Mouse (Mus musculus) stomach, embryonic 14.5 days (tissue): Measurements from ENCODE around the gene Zdhhc1. TPM values are rescaled to one million over a fixed set of nuclear protein-coding genes. Genes with fewer than 3 reads are reported as not detected.

ENCODE experiments used
- ATAC-seq: fragments of 200-750 bp; cut with Nextera tagmentation; 2 replicates; pipeline ENCODE4 v1.8.0; 2017; ENCODE audit warnings: low read depth, moderate TSS enrichment; ENCODE audit not compliant: insufficient number of reproducible peaks, insufficient read depth, low FRiP score
- H3K27ac ChIP-seq: fragments of 300-500 bp; sonication (generic); 2 replicates; pipeline ENCODE4 v1.5.1; 2014; ENCODE audit warnings: mild to moderate bottlenecking, low read length, moderate library complexity, mixed read lengths
- H3K27me3 ChIP-seq: fragments of 300-500 bp; sonication (generic); 2 replicates; pipeline ENCODE4 v1.6.1; 2014; ENCODE audit warnings: low read length, control low read depth, mixed read lengths; ENCODE audit not compliant: control insufficient read depth, insufficient read depth
- H3K36me3 ChIP-seq: fragments of 300-500 bp; sonication (generic); 2 replicates; pipeline ENCODE4 v1.6.1; 2014; ENCODE audit warnings: mild to moderate bottlenecking, control low read depth, low read length, moderate library complexity, mixed read lengths; ENCODE audit not compliant: control insufficient read depth, insufficient read depth
- H3K4me1 ChIP-seq: fragments of 300-500 bp; sonication (generic); 2 replicates; pipeline ENCODE4 v1.6.1; 2014; ENCODE audit warnings: low read length, control low read depth, mixed read lengths; ENCODE audit not compliant: control insufficient read depth, insufficient read depth
- H3K4me2 ChIP-seq: fragments of 300-500 bp; sonication (generic); replicated peaks from 2 replicates; pipeline ENCODE4 v1.6.1; 2014; ENCODE audit warnings: low read depth, low read length, control low read depth
- H3K4me3 ChIP-seq: fragments of 300-500 bp; sonication (generic); 2 replicates; pipeline ENCODE4 v1.5.1; 2014; ENCODE audit warnings: low read depth, low read length, control low read depth
- H3K9ac ChIP-seq: fragments of 300-500 bp; sonication (generic); replicated peaks from 2 replicates; pipeline ENCODE4 v1.6.1; 2014; ENCODE audit warnings: low read depth, mild to moderate bottlenecking, control low read depth, low read length, moderate library complexity, mixed read lengths
- H3K9me3 ChIP-seq: fragments of 300-500 bp; sonication (generic); 2 replicates; pipeline ENCODE4 v1.6.1; 2016; ENCODE audit warnings: low read depth, low read length, control low read depth; ENCODE audit not compliant: control insufficient read depth
- WGBS: fragments of 180-500 bp; shearing (Covaris S2); extraction: QIAGEN DNeasy Blood & Tissue Kit; methylation state at CpG from one replicate; pipeline ENCODE4 v1.1.7; 2014; 5-methylcytosine and 5-hydroxymethylcytosine counted together
- polyA plus RNA-seq: library from polyadenylated mRNA; unstranded; fragments of >200 nt; fragmentation: Nextera tagmentation; extraction: Ambion mirVana; gene quantifications from 2 replicates; pipeline ENCODE4 v1.2.1, GENCODE M21; 2014

Gene Zdhhc1
- polyA plus RNA-seq, 1 experiment from 2014 or later = 33.9 TPM

- Histone ChIP-seq H3K4me2 (no peak overlapping the region), H3K9me3 (no peaks in the 10 kb centered on the region), H3K27ac (no peak overlapping the region), H3K4me3 (no peak overlapping the region), H3K9ac (no peak overlapping the region), H3K36me3 (no peaks in the 10 kb centered on the region), H3K4me1 (no peaks in the 10 kb centered on the region), H3K27me3 (no peaks in the 10 kb centered on the region)
- 60% methylated on average over 15 of the region's 15 CpGs for WGBS
- no peak for ATAC-seq
Observed at GRCm38 (mm10) chr8:105451903-105452603, 44.6 kb downstream of the Zdhhc1 start.

- ATAC-seq = no peak
- no peak overlapping the region for H3K27ac ChIP-seq
- no peak overlapping the region for H3K9ac ChIP-seq
- no peaks in the 10 kb centered on the region for H3K9me3 ChIP-seq
- no peaks in the 10 kb centered on the region for H3K36me3 ChIP-seq
- H3K4me3 ChIP-seq = no peak overlapping the region
- H3K4me2 ChIP-seq = no peak overlapping the region
- H3K27me3 ChIP-seq = no peaks in the 10 kb centered on the region
- WGBS = 75% methylated on average over 1 of the region's 1 CpGs
- H3K4me1 ChIP-seq = no peaks in the 10 kb centered on the region
Observed at GRCm38 (mm10) chr8:105450977-105451376, 45.7 kb downstream of the Zdhhc1 start.

GRCm38 (mm10) chr8:105448596-105448995 lies 48.1 kb downstream of the Zdhhc1 start:
- Histone ChIP-seq H3K9me3 (no peaks in the 10 kb centered on the region), H3K4me3 (no peak overlapping the region), H3K27me3 (no peaks in the 10 kb centered on the region), H3K27ac (no peak overlapping the region), H3K36me3 (no peaks in the 10 kb centered on the region), H3K4me1 (no peaks in the 10 kb centered on the region), H3K4me2 (no peak overlapping the region), H3K9ac (no peak overlapping the region)
- WGBS = 81% methylated on average over 5 of the region's 5 CpGs
- ATAC-seq = no peak; the same call in 1 of the 2 replicates

GRCm38 (mm10) chr8:105448188-105448587 lies 48.5 kb downstream of the Zdhhc1 start:
- H3K27ac ChIP-seq = no peak overlapping the region
- no peaks in the 10 kb centered on the region for H3K9me3 ChIP-seq
- no peaks in the 10 kb centered on the region for H3K4me1 ChIP-seq
- H3K9ac ChIP-seq = no peak overlapping the region
- no peaks in the 10 kb centered on the region for H3K27me3 ChIP-seq
- no peak overlapping the region for H3K4me2 ChIP-seq
- ATAC-seq = peak; percentile 49; the same call in 1 of the 2 replicates
- no peaks in the 10 kb centered on the region for H3K36me3 ChIP-seq
- WGBS = 86% methylated on average over 3 of the region's 3 CpGs
- H3K4me3 ChIP-seq = no peak overlapping the region

GRCm38 (mm10) chr8:105446127-105446552 lies 50.6 kb downstream of the Zdhhc1 start:
- H3K27me3 ChIP-seq = no peaks in the 10 kb centered on the region
- 34% methylated on average over 4 of the region's 4 CpGs for WGBS
- H3K36me3 ChIP-seq = no peaks in the 10 kb centered on the region
- H3K9ac ChIP-seq = no peak overlapping the region
- H3K9me3 ChIP-seq = no peaks in the 10 kb centered on the region
- no peak for ATAC-seq
- H3K4me2 ChIP-seq = no peak overlapping the region
- H3K27ac ChIP-seq = no peak overlapping the region
- no peak overlapping the region for H3K4me3 ChIP-seq
- no peaks in the 10 kb centered on the region for H3K4me1 ChIP-seq

- no peak overlapping the region for H3K4me3 ChIP-seq
- no peak overlapping the region for H3K27ac ChIP-seq
- no peaks in the 10 kb centered on the region for H3K4me1 ChIP-seq
- WGBS = 42% methylated on average over 11 of the region's 11 CpGs
- no peaks in the 10 kb centered on the region for H3K36me3 ChIP-seq
- no peak for ATAC-seq
- no peaks in the 10 kb centered on the region for H3K9me3 ChIP-seq
- no peak overlapping the region for H3K9ac ChIP-seq
- no peak overlapping the region for H3K4me2 ChIP-seq
- H3K27me3 ChIP-seq = no peaks in the 10 kb centered on the region
Observed at GRCm38 (mm10) chr8:105445296-105446126, 51.2 kb downstream of the Zdhhc1 start.

- H3K27me3 ChIP-seq = no peaks in the 10 kb centered on the region
- no peaks in the 10 kb centered on the region for H3K9me3 ChIP-seq
- H3K9ac ChIP-seq = no peak overlapping the region
- no peak overlapping the region for H3K27ac ChIP-seq
- ATAC-seq = no peak
- no peaks in the 10 kb centered on the region for H3K36me3 ChIP-seq
- no peak overlapping the region for H3K4me2 ChIP-seq
- 90% methylated on average over 5 of the region's 5 CpGs for WGBS
- no peak overlapping the region for H3K4me3 ChIP-seq
- no peaks in the 10 kb centered on the region for H3K4me1 ChIP-seq
Observed at GRCm38 (mm10) chr8:105442661-105443060, 54.0 kb downstream of the Zdhhc1 start.

GRCm38 (mm10) chr8:105441433-105441832 lies 55.3 kb downstream of the Zdhhc1 start:
- Histone ChIP-seq H3K4me2 (no peak overlapping the region), H3K27ac (no peak overlapping the region), H3K9me3 (no peaks in the 10 kb centered on the region), H3K27me3 (no peaks in the 10 kb centered on the region), H3K4me1 (no peaks in the 10 kb centered on the region), H3K36me3 (no peaks in the 10 kb centered on the region), H3K9ac (no peak overlapping the region), H3K4me3 (no peak overlapping the region)
- WGBS = 9% methylated on average over 6 of the region's 6 CpGs
- no peak for ATAC-seq
